Mouse (Mus musculus): ENCODE data around the gene Zfp800.

GRCm38 (mm10) chr6:28279886-28280285, 117.9 kb downstream of the Zfp800 start:
- TF ChIP-seq CTCF (IDR thresholded peaks at IDR 0.05; ENCODE audit: borderline replicate concordance, control insufficient read depth, extremely low read depth, insufficient read depth, low read length, poor library complexity) (no peak), POLR2A (IDR thresholded peaks at IDR 0.05; ENCODE audit: control insufficient read depth, extremely low read depth, insufficient read depth, low read length, poor library complexity) (no peak)
